Mouse (Mus musculus) forebrain, embryonic 14.5 days (tissue): ENCODE results near the gene Dnajc15. TPM values are rescaled to one million over a fixed set of nuclear protein-coding genes. Genes with fewer than 3 reads are reported as not detected.

Experiments
- ATAC-seq: fragments of 200-750 bp; cut with Nextera tagmentation; 2 replicates; pipeline ENCODE4 v1.8.0; 2017; ENCODE audit warnings: mild to moderate bottlenecking, moderate library complexity
- DNase-seq: peaks from one replicate; pipeline ENCODE4 v3.0.0-alpha.2; 2015; ENCODE audit warnings: low spot score
- H3K27ac ChIP-seq: fragments of 300-500 bp; sonication (generic); 2 replicates; pipeline ENCODE4 v1.5.1; 2014; ENCODE audit warnings: low read depth, mild to moderate bottlenecking, control low read depth, low read length, moderate library complexity
- H3K27me3 ChIP-seq: fragments of 300-500 bp; sonication (generic); replicated peaks from 2 replicates; pipeline ENCODE4 v1.6.1; 2014; ENCODE audit warnings: low read length, control low read depth, mixed read lengths; ENCODE audit not compliant: control insufficient read depth, insufficient read depth
- H3K36me3 ChIP-seq: fragments of 300-500 bp; sonication (generic); 2 replicates; pipeline ENCODE4 v1.6.1; 2014; ENCODE audit warnings: low read length, control low read depth; ENCODE audit not compliant: control insufficient read depth, insufficient read depth
- H3K4me1 ChIP-seq: fragments of 300-500 bp; sonication (generic); 2 replicates; pipeline ENCODE4 v1.6.1; 2014; ENCODE audit warnings: antibody characterized with exemption, low read length, control low read depth; ENCODE audit not compliant: control insufficient read depth, insufficient read depth
- H3K4me2 ChIP-seq: fragments of 300-500 bp; sonication (generic); 2 replicates; pipeline ENCODE4 v1.6.1; 2014; ENCODE audit warnings: mild to moderate bottlenecking, control low read depth, low read length
- H3K4me3 ChIP-seq: fragments of 300-500 bp; sonication (generic); 2 replicates; pipeline ENCODE4 v1.5.1; 2014; ENCODE audit warnings: low read depth, low read length, control low read depth
- H3K9ac ChIP-seq: fragments of 300-500 bp; sonication (generic); 2 replicates; pipeline ENCODE4 v1.6.1; 2014; ENCODE audit warnings: mild to moderate bottlenecking, low read length, control low read depth, moderate library complexity
- H3K9me3 ChIP-seq: fragments of 300-500 bp; sonication (generic); replicated peaks from 2 replicates; pipeline ENCODE4 v1.6.1; 2016; ENCODE audit warnings: low read length, control low read depth, mixed read lengths; ENCODE audit not compliant: control insufficient read depth
- WGBS: fragments of 180-500 bp; shearing (Covaris S2); extraction: QIAGEN DNeasy Blood & Tissue Kit; methylation state at CpG from one replicate; pipeline ENCODE4 v1.1.7; 2014; 5-methylcytosine and 5-hydroxymethylcytosine counted together
- polyA plus RNA-seq: library from polyadenylated mRNA; unstranded; fragments of >200 nt; fragmentation: Nextera tagmentation; extraction: Ambion mirVana; gene quantifications from 2 replicates; pipeline ENCODE4 v1.2.1, GENCODE M21; 2014

Gene Dnajc15
- polyA plus RNA-seq, 1 experiment from 2014 or later: 100 TPM

DNA sequence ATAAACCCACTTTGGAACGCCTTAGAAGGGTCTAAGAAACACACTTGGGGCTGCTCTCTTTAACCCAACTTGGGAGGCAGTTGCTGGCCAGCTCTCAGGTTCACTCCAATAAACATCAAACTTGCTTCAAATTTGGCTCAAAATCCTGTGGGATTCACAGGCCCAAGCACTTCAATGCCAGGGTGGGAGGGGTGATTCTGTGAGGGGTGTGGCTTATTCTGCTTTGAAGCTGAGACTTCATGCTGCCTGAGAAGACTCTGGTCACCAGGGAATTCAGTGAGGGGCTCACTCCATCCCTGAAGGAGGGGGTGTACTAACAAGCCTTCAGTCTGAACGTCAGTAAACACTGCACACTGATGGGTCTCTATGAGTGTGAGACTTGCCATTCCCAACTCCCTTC lies 103.3 kb downstream of the Dnajc15 start:
- Histone ChIP-seq H3K4me1 (no peaks in the 10 kb centered on the region), H3K4me3 (no peak overlapping the region), H3K27ac (no peak overlapping the region), H3K9me3 (no peaks in the 10 kb centered on the region), H3K27me3 (no peaks in the 10 kb centered on the region), H3K36me3 (no peaks in the 10 kb centered on the region), H3K9ac (no peak overlapping the region), H3K4me2 (no peak overlapping the region)
- WGBS: 80% methylated on average over 2 of the region's 2 CpGs
- ATAC-seq: no peak
- no peak for DNase-seq

Other genes with a start within 250 kb of the Dnajc15 start
- gene Epsti1, start 29.1 kb upstream of the Dnajc15 start, polyA plus RNA-seq: 0.33 and 0.45 TPM in 2 replicates
- 0.44 and 0.49 TPM in 2 replicates for gene Fam216b, start 213.9 kb upstream of the Dnajc15 start, polyA plus RNA-seq